Mouse (Mus musculus) liver, embryonic 14.5 days (tissue): ENCODE measurements around the gene Ager. TPM values are rescaled to one million over a fixed set of nuclear protein-coding genes. Genes with fewer than 3 reads are reported as not detected.

Source experiments
- ATAC-seq: fragments of 200-750 bp; cut with Nextera tagmentation; 2 replicates; pipeline ENCODE4 v1.8.0; 2017; ENCODE audit warnings: moderate number of reproducible peaks, mild to moderate bottlenecking, moderate library complexity; ENCODE audit not compliant: insufficient read depth
- DNase-seq, 3 experiments: peaks; one replicate each; pipeline ENCODE4 v3.0.0-alpha.2; 2012 to 2013; ENCODE audit warnings: low read depth in 3 of 3, low spot score in 3 of 3
- H3K27ac ChIP-seq: fragments of 300-500 bp; sonication (generic); 2 replicates; pipeline ENCODE4 v1.5.1; 2014; ENCODE audit warnings: moderate library complexity, mild to moderate bottlenecking, control low read depth, inconsistent platforms
- H3K27me3 ChIP-seq: fragments of 300-500 bp; sonication (generic); 2 replicates; pipeline ENCODE4 v1.6.1; 2014; ENCODE audit warnings: mild to moderate bottlenecking, low read length, moderate library complexity; ENCODE audit not compliant: control insufficient read depth, insufficient read depth
- H3K36me3 ChIP-seq: fragments of 300-500 bp; sonication (generic); replicated peaks from 2 replicates; pipeline ENCODE4 v1.6.1; 2014; ENCODE audit warnings: low read depth; ENCODE audit not compliant: control insufficient read depth, insufficient read depth
- H3K4me1 ChIP-seq, 2 experiments: fragments of 200-500 bp in 1 of 2; fragments of 300-500 bp in 1 of 2; sonication (generic) in 1 of 2; replicated peaks; 2 replicates each; pipeline ENCODE4 v1.6.1; 2012 to 2014; ENCODE audit warnings: antibody characterized with exemption in 1 of 2, inconsistent platforms in 1 of 2, low read length in 1 of 2; ENCODE audit not compliant: control insufficient read depth in 2 of 2, insufficient read depth in 2 of 2
- H3K4me2 ChIP-seq: fragments of 300-500 bp; sonication (generic); 2 replicates; pipeline ENCODE4 v1.6.1; 2014; ENCODE audit warnings: low read depth, mild to moderate bottlenecking, control low read depth, moderate library complexity
- H3K4me3 ChIP-seq, 2 experiments: fragments of 200-500 bp in 1 of 2; fragments of 300-500 bp in 1 of 2; sonication (generic) in 1 of 2; 2 replicates each; pipeline ENCODE4 v1.5.1; 2012 to 2014; ENCODE audit warnings: low read depth in 2 of 2, low read length in 2 of 2, mild to moderate bottlenecking in 2 of 2, control low read depth in 1 of 2, inconsistent platforms in 1 of 2, moderate library complexity in 1 of 2; ENCODE audit not compliant: insufficient read depth in 1 of 2
- H3K9ac ChIP-seq: fragments of 300-500 bp; sonication (generic); replicated peaks from 2 replicates; pipeline ENCODE4 v1.6.1; 2014; ENCODE audit warnings: mild to moderate bottlenecking, control low read depth, moderate library complexity
- H3K9me3 ChIP-seq: fragments of 300-500 bp; sonication (generic); 2 replicates; pipeline ENCODE4 v1.6.1; 2016; ENCODE audit warnings: low read length, mixed read lengths; ENCODE audit not compliant: control insufficient read depth
- CTCF ChIP-seq: IDR thresholded peaks from 2 replicates; pipeline ENCODE4 v1.5.1; 2016; ENCODE audit warnings: antibody characterized with exemption, low read depth, control low read depth
- EP300 ChIP-seq: IDR thresholded peaks from 2 replicates; pipeline ENCODE4 v1.6.1; 2016; ENCODE audit warnings: antibody characterized with exemption, low read depth
- WGBS: fragments of 180-500 bp; shearing (Covaris S2); extraction: QIAGEN DNeasy Blood & Tissue Kit; methylation state at CpG from one replicate; pipeline ENCODE4 v1.1.7; 2014; ENCODE audit not compliant: insufficient replicate concordance; 5-methylcytosine and 5-hydroxymethylcytosine counted together
- polyA plus RNA-seq, 2 experiments: library from polyadenylated mRNA; depleted of rRNA in 1 of 2; stranded (reverse) in 1 of 2; unstranded in 1 of 2; fragments of >200 nt; fragmentation: Nextera tagmentation in 1 of 2; extraction: Ambion mirVana in 1 of 2; gene quantifications; 2 replicates each; pipeline versions ENCODE4 v1.2.1 to v1.2.3; 2012 to 2014

The Ager gene
- polyA plus RNA-seq, 2 experiments: 0.41 to 1.3 TPM

DNA sequence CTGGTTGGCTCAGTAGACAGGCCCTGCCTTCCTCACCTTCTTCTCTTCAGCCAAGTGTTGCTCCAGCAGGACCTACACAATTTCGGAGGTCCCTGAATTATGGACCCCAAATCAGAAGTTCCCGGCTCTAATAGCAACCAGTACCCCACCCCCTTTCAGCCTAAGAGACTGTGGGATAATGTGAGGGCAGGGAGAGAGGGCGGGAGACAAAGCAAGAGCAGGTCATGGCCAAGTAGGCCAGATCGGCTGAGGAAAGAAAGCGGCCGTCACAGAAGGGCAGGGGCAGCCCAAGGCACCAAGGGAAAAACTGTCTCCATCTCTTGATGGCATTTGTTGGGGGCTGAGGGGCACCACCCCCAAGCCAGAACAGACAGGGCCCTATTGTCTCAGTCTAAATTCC, 18.2 kb downstream of the Ager start, which contains the start of gene Egfl8:
Gene Egfl8 (minus strand): TSS at position 101 of the 400 bp plus-strand sequence.
- Histone ChIP-seq H3K36me3 (peaks cover 3% of the 10 kb centered on the region; the same call in 1 of the 2 replicates), H3K4me3 (no peak within 1 kb of the TSS), H3K9ac (no peak within 1 kb of the TSS), H3K9me3 (no peaks in the 10 kb centered on the region), H3K4me2 (no peak within 1 kb of the TSS), H3K27ac (no peak within 1 kb of the TSS), H3K4me1 (no peaks in the 10 kb centered on the region; a peak in 1 of 4 replicates), H3K27me3 (no peaks in the 10 kb centered on the region)
- DNase-seq: no peak
- TF ChIP-seq EP300 (no peak), CTCF (no peak)
- 72% methylated on average over 6 of the region's 6 CpGs for WGBS
- no peak for ATAC-seq

GRCm38 (mm10) chr17:34618999-34619398, 21.3 kb downstream of the Ager start:
- ATAC-seq (peak; percentile 50), DNase-seq (peak; percentile 59 to 69 (median 68))
- TF ChIP-seq EP300 (no peak; the same call in 1 of the 2 replicates), CTCF (peak; percentile 96)
- Histone ChIP-seq H3K9ac (no peak overlapping the region), H3K36me3 (no peaks in the 10 kb centered on the region; the same call in 1 of the 2 replicates), H3K9me3 (no peaks in the 10 kb centered on the region), H3K27me3 (no peaks in the 10 kb centered on the region), H3K4me3 (no peak overlapping the region), H3K27ac (no peak overlapping the region), H3K4me1 (peaks cover 4% of the 10 kb centered on the region in 2 experiments; a peak in 2 of 4 replicates), H3K4me2 (no peak overlapping the region)
- WGBS: 4% methylated on average over 6 of the region's 6 CpGs

DNA sequence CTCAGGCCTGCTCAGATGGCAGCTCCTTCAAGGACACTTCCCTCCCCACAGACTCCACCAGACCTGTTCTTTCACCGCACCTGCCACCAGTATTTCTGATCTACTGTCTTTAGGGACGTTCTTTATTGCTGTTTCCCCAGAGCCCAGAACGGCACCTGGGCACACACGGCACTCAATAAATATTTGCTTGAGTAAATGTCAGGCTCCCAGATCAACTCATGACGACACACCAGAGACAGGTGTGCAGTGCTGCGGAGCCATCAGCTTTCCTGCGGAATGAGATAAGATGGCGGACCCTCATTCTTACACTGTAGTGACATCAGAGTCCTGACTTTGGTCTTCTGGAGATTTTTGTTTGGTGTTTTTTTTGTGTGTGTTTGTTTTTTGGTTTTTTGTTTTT, 23.3 kb downstream of the Ager start:
- Histone ChIP-seq H3K9me3 (no peaks in the 10 kb centered on the region), H3K4me1 (peaks cover 4% of the 10 kb centered on the region in 2 experiments; a peak in 3 of 4 replicates), H3K27ac (no peak overlapping the region), H3K36me3 (no peaks in the 10 kb centered on the region; the same call in 1 of the 2 replicates), H3K27me3 (no peaks in the 10 kb centered on the region), H3K4me2 (no peak overlapping the region), H3K4me3 (no peak overlapping the region), H3K9ac (no peak overlapping the region)
- WGBS: 78% methylated on average over 8 of the region's 8 CpGs
- TF ChIP-seq CTCF: no peak
- no peak for TF ChIP-seq EP300
- ATAC-seq: no peak
- DNase-seq: no peak

DNA sequence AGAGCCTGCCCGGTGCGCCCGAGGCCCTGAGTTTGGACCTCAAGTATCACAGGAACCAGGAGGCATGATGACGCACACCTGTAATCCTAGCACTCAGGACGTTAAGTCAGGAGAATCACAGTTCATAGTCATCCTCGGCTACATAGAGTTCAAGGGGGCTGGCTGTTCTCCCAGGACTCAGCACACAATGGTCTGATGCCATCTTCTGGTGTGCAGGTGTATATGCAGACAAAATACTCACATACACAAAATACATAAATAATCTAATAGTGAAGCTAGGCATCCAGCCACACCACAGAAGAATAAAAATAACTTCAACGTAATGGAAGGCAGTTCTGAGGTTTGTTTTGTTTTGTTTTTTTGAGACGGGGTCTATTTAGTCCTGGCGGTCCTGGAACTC, 25.5 kb downstream of the Ager start:
- no peak for ATAC-seq
- no peak overlapping the region for H3K4me3 ChIP-seq

GRCm38 (mm10) chr17:34624981-34625380, 27.3 kb downstream of the Ager start:
- no peak overlapping the region for H3K9ac ChIP-seq
- peaks cover 21% of the 10 kb centered on the region for H3K27me3 ChIP-seq
- no peak overlapping the region for H3K4me2 ChIP-seq
- no peak for DNase-seq
- WGBS: 88% methylated on average over 3 of the region's 3 CpGs
- H3K9me3 ChIP-seq: no peaks in the 10 kb centered on the region
- no peak overlapping the region for H3K4me3 ChIP-seq
- no peak overlapping the region for H3K27ac ChIP-seq
- no peak for ATAC-seq
- TF ChIP-seq CTCF: no peak
- TF ChIP-seq EP300: no peak
- no peaks in the 10 kb centered on the region; the same call in 1 of the 2 replicates for H3K36me3 ChIP-seq
- peaks cover 4 to 9% of the 10 kb centered on the region in 2 experiments for H3K4me1 ChIP-seq

More for the DNA sequence above, 25.5 kb downstream of the Ager start:
- Histone ChIP-seq H3K27me3 (peaks cover 3% of the 10 kb centered on the region), H3K4me1 (peaks cover 4 to 9% of the 10 kb centered on the region in 2 experiments), H3K27ac (no peak overlapping the region), H3K4me2 (no peak overlapping the region), H3K36me3 (no peaks in the 10 kb centered on the region; the same call in 1 of the 2 replicates), H3K9ac (no peak overlapping the region), H3K9me3 (no peaks in the 10 kb centered on the region)
- DNase-seq: no peak
- peak; percentile 38 for TF ChIP-seq CTCF
- TF ChIP-seq EP300: no peak
- 75% methylated on average over 9 of the region's 9 CpGs for WGBS
